Mouse (Mus musculus): ENCODE results near the gene Ggcx. TPM values are rescaled to one million over a fixed set of nuclear protein-coding genes. Genes with fewer than 3 reads are reported as not detected.

Ggcx gene
- polyA plus RNA-seq, 1 experiment from 2014 or later, result 26.8 TPM

- H3K27me3 ChIP-seq (replicated peaks), result peaks cover 15% of the 10 kb centered on the region; the same call in 1 of the 2 replicates
- H3K4me3 ChIP-seq, result peak overlapping the region; percentile 34
- H3K9ac ChIP-seq, result 0 out of 2 replicates have a peak overlapping the region, but pooled peaks have one; percentile 45
- no peaks in the 10 kb centered on the region for H3K36me3 ChIP-seq
- no peaks in the 10 kb centered on the region for H3K9me3 ChIP-seq
- H3K27ac ChIP-seq, result no peak overlapping the region
- H3K4me2 ChIP-seq (replicated peaks), result peak overlapping the region; percentile 58
- H3K4me1 ChIP-seq, result peaks cover 11% of the 10 kb centered on the region; the same call in 1 of the 2 replicates
- no peak for ATAC-seq (ENCODE audit: low FRiP score, low read depth)
- WGBS, result 32% methylated on average over 13 of the region's 13 CpGs
Observed at GRCm38 (mm10) chr6:72389471-72389940, 24.6 kb upstream of the Ggcx start.

GRCm38 (mm10) chr6:72389941-72390771, 24.0 kb upstream of the Ggcx start, which contains the start of gene Vamp8:
Gene Vamp8, minus strand, starts transcription at chr6:72390703.
- H3K27ac ChIP-seq, result no peak within 1 kb of the TSS
- ATAC-seq (ENCODE audit: low FRiP score, low read depth), result peak; percentile 48; the same call in 1 of the 2 replicates
- 2% methylated on average over 33 of the region's 33 CpGs for WGBS

GRCm38 (mm10) chr6:72390795-72391521, 23.1 kb upstream of the Ggcx start:
- Histone ChIP-seq H3K36me3 (no peaks in the 10 kb centered on the region), H3K27ac (no peak overlapping the region)
- no peak for ATAC-seq (ENCODE audit: low FRiP score, low read depth)

More at GRCm38 (mm10) chr6:72389941-72390771, 24.0 kb upstream of the Ggcx start, which contains the start of gene Vamp8:
- H3K36me3 ChIP-seq, result no peaks in the 10 kb centered on the region
- H3K4me2 ChIP-seq (replicated peaks), result peak within 1 kb of the TSS; percentile 58
- no peaks in the 10 kb centered on the region for H3K9me3 ChIP-seq
- H3K4me3 ChIP-seq, result peak within 1 kb of the TSS; percentile 34
- H3K4me1 ChIP-seq, result peaks cover 11% of the 10 kb centered on the region; the same call in 1 of the 2 replicates
- peak within 1 kb of the TSS; percentile 45 for H3K9ac ChIP-seq
- H3K27me3 ChIP-seq (replicated peaks), result peaks cover 15% of the 10 kb centered on the region; the same call in 1 of the 2 replicates

GRCm38 (mm10) chr6:72392341-72392740, 21.8 kb upstream of the Ggcx start:
- H3K4me2 ChIP-seq (replicated peaks), result no peak overlapping the region
- H3K27me3 ChIP-seq (replicated peaks), result peaks cover 15% of the 10 kb centered on the region; the same call in 1 of the 2 replicates
- H3K9me3 ChIP-seq, result no peaks in the 10 kb centered on the region
- H3K9ac ChIP-seq, result no peak overlapping the region
- peaks cover 11% of the 10 kb centered on the region; the same call in 1 of the 2 replicates for H3K4me1 ChIP-seq
- no peak overlapping the region for H3K4me3 ChIP-seq
- ATAC-seq (ENCODE audit: low FRiP score, low read depth), result no peak
- no peak overlapping the region for H3K27ac ChIP-seq
- 85% methylated on average over 5 of the region's 5 CpGs for WGBS
- no peaks in the 10 kb centered on the region for H3K36me3 ChIP-seq

More at GRCm38 (mm10) chr6:72390795-72391521, 23.1 kb upstream of the Ggcx start:
- Histone ChIP-seq H3K4me3 (no peak overlapping the region), H3K27me3 (replicated peaks) (peaks cover 15% of the 10 kb centered on the region; the same call in 1 of the 2 replicates), H3K4me1 (peaks cover 11% of the 10 kb centered on the region; the same call in 1 of the 2 replicates), H3K4me2 (replicated peaks) (peak overlapping the region; percentile 58), H3K9ac (no peak overlapping the region), H3K9me3 (no peaks in the 10 kb centered on the region)
- 24% methylated on average over 12 of the region's 12 CpGs for WGBS

GRCm38 (mm10) chr6:72396837-72397251, 17.3 kb upstream of the Ggcx start:
- no peaks in the 10 kb centered on the region for H3K4me1 ChIP-seq
- H3K9me3 ChIP-seq, result no peaks in the 10 kb centered on the region
- no peak overlapping the region for H3K4me3 ChIP-seq
- H3K27ac ChIP-seq, result no peak overlapping the region
- 84% methylated on average over 10 of the region's 10 CpGs for WGBS
- no peak overlapping the region for H3K4me2 ChIP-seq (replicated peaks)
- no peaks in the 10 kb centered on the region for H3K36me3 ChIP-seq
- H3K27me3 ChIP-seq (replicated peaks), result no peaks in the 10 kb centered on the region
- no peak overlapping the region for H3K9ac ChIP-seq
- no peak for ATAC-seq (ENCODE audit: low FRiP score, low read depth)

GRCm38 (mm10) chr6:72399967-72400366, 14.1 kb upstream of the Ggcx start:
- no peak overlapping the region for H3K4me3 ChIP-seq
- no peak overlapping the region for H3K27ac ChIP-seq
- H3K4me1 ChIP-seq, result no peaks in the 10 kb centered on the region
- 56% methylated on average over 2 of the region's 2 CpGs for WGBS
- no peaks in the 10 kb centered on the region for H3K36me3 ChIP-seq
- H3K4me2 ChIP-seq (replicated peaks), result no peak overlapping the region
- no peaks in the 10 kb centered on the region for H3K27me3 ChIP-seq (replicated peaks)
- no peak overlapping the region for H3K9ac ChIP-seq
- no peaks in the 10 kb centered on the region for H3K9me3 ChIP-seq
- ATAC-seq (ENCODE audit: low FRiP score, low read depth), result no peak

- Histone ChIP-seq H3K36me3 (no peaks in the 10 kb centered on the region), H3K4me3 (no peak overlapping the region), H3K4me1 (no peaks in the 10 kb centered on the region), H3K27ac (no peak overlapping the region), H3K9ac (no peak overlapping the region), H3K27me3 (replicated peaks) (no peaks in the 10 kb centered on the region), H3K9me3 (no peaks in the 10 kb centered on the region), H3K4me2 (replicated peaks) (no peak overlapping the region)
- 18% methylated on average over 7 of the region's 7 CpGs for WGBS
- no peak for ATAC-seq (ENCODE audit: low FRiP score, low read depth)
Observed at GRCm38 (mm10) chr6:72401875-72402274, 12.2 kb upstream of the Ggcx start.

GRCm38 (mm10) chr6:72405356-72405755, 8.8 kb upstream of the Ggcx start:
- no peaks in the 10 kb centered on the region for H3K4me1 ChIP-seq
- no peak overlapping the region for H3K4me3 ChIP-seq
- H3K4me2 ChIP-seq (replicated peaks), result no peak overlapping the region
- no peaks in the 10 kb centered on the region for H3K36me3 ChIP-seq
- ATAC-seq (ENCODE audit: low FRiP score, low read depth), result no peak
- no peaks in the 10 kb centered on the region for H3K27me3 ChIP-seq (replicated peaks)
- no peak overlapping the region for H3K9ac ChIP-seq
- no peak overlapping the region for H3K27ac ChIP-seq
- H3K9me3 ChIP-seq, result no peaks in the 10 kb centered on the region
- 82% methylated on average over 7 of the region's 7 CpGs for WGBS

GRCm38 (mm10) chr6:72407119-72407518, 7.0 kb upstream of the Ggcx start:
- Histone ChIP-seq H3K36me3 (no peaks in the 10 kb centered on the region), H3K9me3 (no peaks in the 10 kb centered on the region), H3K4me2 (replicated peaks) (no peak overlapping the region), H3K4me3 (no peak overlapping the region), H3K9ac (no peak overlapping the region), H3K27ac (no peak overlapping the region), H3K4me1 (no peaks in the 10 kb centered on the region), H3K27me3 (replicated peaks) (0 out of 2 replicates have a peak, but pooled peaks cover 3% of the 10 kb centered on the region)
- WGBS, result under 1% methylated on average over 5 of the region's 5 CpGs
- ATAC-seq (ENCODE audit: low FRiP score, low read depth), result no peak; the same call in 1 of the 2 replicates

GRCm38 (mm10) chr6:72409567-72409966, 4.5 kb upstream of the Ggcx start:
- no peaks in the 10 kb centered on the region for H3K4me1 ChIP-seq
- no peaks in the 10 kb centered on the region for H3K36me3 ChIP-seq
- ATAC-seq (ENCODE audit: low FRiP score, low read depth), result no peak
- H3K4me3 ChIP-seq, result no peak overlapping the region
- H3K4me2 ChIP-seq (replicated peaks), result no peak overlapping the region
- 0 out of 2 replicates have a peak, but pooled peaks cover 3% of the 10 kb centered on the region for H3K27me3 ChIP-seq (replicated peaks)
- H3K9ac ChIP-seq, result no peak overlapping the region
- no peaks in the 10 kb centered on the region for H3K9me3 ChIP-seq
- 18% methylated on average over 3 of the region's 3 CpGs for WGBS
- no peak overlapping the region for H3K27ac ChIP-seq

- Histone ChIP-seq H3K27me3 (replicated peaks) (0 out of 2 replicates have a peak, but pooled peaks cover 3% of the 10 kb centered on the region), H3K9ac (no peak overlapping the region), H3K27ac (no peak overlapping the region), H3K36me3 (no peaks in the 10 kb centered on the region), H3K9me3 (no peaks in the 10 kb centered on the region), H3K4me3 (no peak overlapping the region), H3K4me2 (replicated peaks) (no peak overlapping the region), H3K4me1 (peaks cover 4% of the 10 kb centered on the region)
- ATAC-seq (ENCODE audit: low FRiP score, low read depth), result no peak
- 52% methylated on average over 1 of the region's 1 CpGs for WGBS
Observed at GRCm38 (mm10) chr6:72410003-72410402, 4.1 kb upstream of the Ggcx start.

GRCm38 (mm10) chr6:72410518-72410917, 3.6 kb upstream of the Ggcx start:
- H3K9ac ChIP-seq, result no peak overlapping the region
- WGBS, result 86% methylated on average over 7 of the region's 7 CpGs

More at GRCm38 (mm10) chr6:72410518-72410917, 3.6 kb upstream of the Ggcx start:
- Histone ChIP-seq H3K4me3 (no peak overlapping the region), H3K36me3 (no peaks in the 10 kb centered on the region), H3K4me2 (replicated peaks) (no peak overlapping the region), H3K27me3 (replicated peaks) (0 out of 2 replicates have a peak, but pooled peaks cover 3% of the 10 kb centered on the region), H3K4me1 (peaks cover 9% of the 10 kb centered on the region), H3K27ac (no peak overlapping the region), H3K9me3 (no peaks in the 10 kb centered on the region)
- no peak for ATAC-seq (ENCODE audit: low FRiP score, low read depth)

All from neural tube, embryonic 12.5 days (tissue).